Mouse (Mus musculus): ENCODE data around the gene Phf14.
"Not testable (repeated sequence)": the region's sequence is repeated elsewhere in the genome, so short reads cannot be mapped to it uniquely, and the experiment has no call there.

Gene Phf14

GRCm38 (mm10) chr6:12089439-12089992, 181.9 kb downstream of the Phf14 start:
- no peak for DNase-seq (ENCODE audit: low read depth, low spot score)

GRCm38 (mm10) chr6:12095716-12096115, 188.1 kb downstream of the Phf14 start:
- DNase-seq (ENCODE audit: low read depth, low spot score) = no peak

GRCm38 (mm10) chr6:12097125-12097524, 189.5 kb downstream of the Phf14 start:
- DNase-seq (ENCODE audit: low read depth, low spot score) = no peak

- DNase-seq (ENCODE audit: low read depth, low spot score) = no peak
Observed at GRCm38 (mm10) chr6:12105144-12105543, 197.5 kb downstream of the Phf14 start.

GRCm38 (mm10) chr6:12107326-12107725, 199.7 kb downstream of the Phf14 start:
- no peak for DNase-seq (ENCODE audit: low read depth, low spot score)

GRCm38 (mm10) chr6:12107786-12108185, 200.2 kb downstream of the Phf14 start:
- DNase-seq (ENCODE audit: low read depth, low spot score) = no peak

- no peak for DNase-seq (ENCODE audit: low read depth, low spot score)
Observed at GRCm38 (mm10) chr6:12116926-12117818, 209.6 kb downstream of the Phf14 start.

- DNase-seq (ENCODE audit: low read depth, low spot score) = no peak
Observed at GRCm38 (mm10) chr6:12117819-12118570, 210.4 kb downstream of the Phf14 start.

- DNase-seq (ENCODE audit: low read depth, low spot score) = no peak
Observed at GRCm38 (mm10) chr6:12122759-12123158, 215.2 kb downstream of the Phf14 start.

GRCm38 (mm10) chr6:12125031-12125803, 217.6 kb downstream of the Phf14 start:
- no peak for DNase-seq (ENCODE audit: low read depth, low spot score)

- not testable (repeated sequence) for DNase-seq (ENCODE audit: low read depth, low spot score)
Observed at GRCm38 (mm10) chr6:12126601-12127000, 219.0 kb downstream of the Phf14 start.

GRCm38 (mm10) chr6:12127287-12127686, 219.7 kb downstream of the Phf14 start:
- no peak for DNase-seq (ENCODE audit: low read depth, low spot score)

All from c-Kit-negative CD71-positive TER-119-positive erythroid progenitor cells, embryonic 14.5 days (primary cell).